Mouse (Mus musculus): ENCODE measurements around the gene Smarca4.
"Not testable (repeated sequence)": the region's sequence is repeated elsewhere in the genome, so short reads cannot be mapped to it uniquely, and the experiment has no call there.

The Smarca4 gene

GRCm38 (mm10) chr9:21615617-21616231, at the start of gene Smarca4:
Smarca4 (plus strand) TSS chr9:21616169.
- DNase-seq (ENCODE audit: extremely low spot score) = peak; percentile 100

DNA sequence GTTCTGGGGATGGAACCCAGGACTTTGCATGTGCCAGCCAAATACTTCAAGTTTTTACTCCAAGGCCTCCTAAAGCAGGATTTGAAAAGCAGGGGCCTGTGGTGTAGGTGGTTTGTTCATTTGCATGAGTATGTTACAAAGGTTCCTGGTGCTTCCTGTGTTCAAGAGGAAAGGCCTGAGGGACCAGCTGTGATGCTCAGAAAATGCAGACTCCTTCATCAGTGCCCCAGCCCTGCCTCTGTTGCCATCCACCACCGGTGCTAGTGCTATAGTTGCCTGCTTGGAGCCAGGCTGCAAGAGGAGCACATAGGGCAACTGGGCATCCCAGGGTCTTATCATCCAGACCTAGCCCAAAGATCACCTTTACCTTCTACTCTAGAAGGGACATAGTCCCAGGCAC, 49.4 kb upstream of the Smarca4 start:
- no peak for DNase-seq (ENCODE audit: extremely low spot score)

DNA sequence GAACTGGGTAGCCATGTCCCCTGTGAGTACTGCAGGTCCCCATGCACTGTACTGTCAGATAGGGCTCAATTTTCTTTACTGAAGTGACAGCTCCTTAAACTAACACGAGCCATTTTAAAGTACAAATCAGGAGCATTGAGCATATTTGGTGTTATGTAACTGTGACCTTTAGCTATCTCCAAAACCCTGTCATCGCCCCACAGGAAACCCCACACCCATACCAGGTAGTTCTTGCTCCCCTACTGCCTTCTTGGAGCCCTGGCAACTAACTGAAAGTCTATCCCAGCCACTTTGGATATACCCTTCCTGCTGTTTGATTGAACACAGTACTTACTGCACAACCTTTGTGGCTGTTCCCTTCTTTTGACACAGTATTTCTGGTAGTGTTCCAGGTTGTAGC, 48.9 kb upstream of the Smarca4 start:
- no peak for DNase-seq (ENCODE audit: extremely low spot score)

DNA sequence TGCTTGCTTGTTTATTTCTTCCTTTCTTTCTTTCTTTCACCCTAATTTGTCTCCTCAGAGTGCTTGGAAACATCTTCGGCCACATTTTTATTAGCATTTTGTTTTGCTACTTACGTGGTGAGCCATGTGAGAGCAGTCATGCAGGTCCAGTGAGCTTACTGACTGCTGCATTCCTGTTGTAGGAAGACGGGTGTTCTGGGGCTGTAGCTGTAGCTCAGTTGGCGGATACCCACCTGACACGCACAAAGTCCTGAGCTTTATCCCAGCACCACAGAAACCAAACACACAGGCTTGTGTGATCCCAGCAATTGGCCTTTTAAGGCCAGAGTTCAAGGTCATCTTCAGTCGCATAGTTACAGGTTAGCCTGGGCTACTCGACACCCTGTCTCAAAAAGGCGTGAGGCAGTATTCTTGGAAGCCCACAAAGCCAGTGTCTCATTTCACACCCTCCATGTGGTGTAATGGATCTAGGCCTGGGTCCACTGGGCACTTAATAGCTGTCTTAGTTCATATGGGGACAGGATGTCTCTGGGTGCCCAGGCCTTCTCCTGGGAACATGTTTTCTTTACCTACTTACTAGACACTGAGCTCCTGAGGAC, 47.2 kb upstream of the Smarca4 start:
- DNase-seq (ENCODE audit: extremely low spot score) = no peak

GRCm38 (mm10) chr9:21574012-21574801, 41.8 kb upstream of the Smarca4 start:
- DNase-seq (ENCODE audit: extremely low spot score) = no peak

DNA sequence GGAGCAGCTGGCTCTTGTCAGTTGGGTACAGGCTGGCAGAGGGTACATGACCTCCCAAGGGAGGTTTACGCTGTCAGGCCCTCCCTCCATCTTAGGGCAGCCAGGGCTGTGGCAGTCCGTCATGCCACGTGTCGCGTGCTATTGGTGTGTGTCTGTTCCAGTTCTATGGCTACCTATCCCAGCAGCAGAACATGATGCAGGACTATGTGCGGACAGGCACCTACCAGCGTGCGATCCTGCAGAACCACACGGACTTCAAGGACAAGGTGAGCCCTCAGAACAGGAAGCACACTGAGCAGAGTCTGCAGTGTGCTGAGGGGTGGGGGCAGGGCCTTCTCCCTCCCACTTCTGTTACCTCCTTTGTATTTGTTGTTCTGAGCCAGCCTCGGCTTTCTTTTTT, 40.7 kb upstream of the Smarca4 start:
- DNase-seq (ENCODE audit: extremely low spot score) = no peak

- DNase-seq (ENCODE audit: extremely low spot score) = no peak
These were observed 39.7 kb upstream of the Smarca4 start for GRCm38 (mm10) chr9:21576286-21576685.

GRCm38 (mm10) chr9:21578226-21578625, 37.7 kb upstream of the Smarca4 start:
- no peak for DNase-seq (ENCODE audit: extremely low spot score)

DNA sequence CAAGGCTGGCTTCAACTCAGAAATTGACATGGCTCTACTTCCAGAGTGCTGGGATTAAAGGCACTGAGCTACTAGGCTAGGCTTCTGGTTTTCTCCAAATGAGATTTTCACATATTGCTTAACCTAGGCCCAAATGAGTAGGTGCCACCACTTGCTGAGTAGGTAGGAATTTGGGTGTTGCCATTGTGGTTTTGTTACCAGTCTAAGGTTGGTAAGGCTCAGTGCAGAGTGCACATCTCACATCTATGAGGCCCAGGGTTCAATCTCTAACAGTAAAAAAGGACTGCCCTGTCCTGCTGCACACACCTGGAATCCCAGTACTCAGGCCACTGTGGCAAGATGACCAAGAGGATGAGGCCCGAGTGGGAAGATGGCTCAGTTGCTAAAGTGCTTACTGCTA, 30.6 kb upstream of the Smarca4 start:
- no peak for DNase-seq (ENCODE audit: extremely low spot score)

DNA sequence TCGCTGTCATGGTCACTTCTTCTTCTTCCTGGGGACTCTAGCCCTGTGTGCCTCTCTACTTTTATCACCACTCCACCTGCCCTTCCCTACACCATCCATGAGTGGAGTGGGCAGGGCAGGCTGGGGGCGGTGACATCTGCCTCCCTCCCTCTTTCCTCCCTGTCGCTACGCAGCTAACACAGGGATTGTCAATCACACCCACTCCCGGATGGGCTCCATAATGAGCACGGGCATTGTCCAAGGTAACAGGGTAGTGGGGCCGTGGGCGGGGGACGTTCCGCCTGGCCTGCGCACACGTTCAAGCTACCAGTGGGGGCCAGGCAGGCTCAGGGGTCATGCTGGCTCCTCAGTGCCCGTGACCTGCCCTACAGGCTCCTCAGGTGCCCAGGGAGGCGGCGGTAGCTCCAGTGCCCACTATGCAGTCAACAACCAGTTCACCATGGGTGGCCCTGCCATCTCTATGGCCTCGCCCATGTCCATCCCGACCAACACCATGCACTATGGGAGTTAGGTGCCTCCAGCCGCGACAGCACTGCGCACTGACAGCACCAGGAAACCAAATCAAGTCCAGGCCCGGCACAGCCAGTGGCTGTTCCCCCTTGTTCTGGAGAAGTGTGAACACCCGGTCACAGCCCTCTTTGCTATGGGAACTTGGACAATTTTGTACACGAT, 28.2 kb upstream of the Smarca4 start:
- no peak for DNase-seq (ENCODE audit: extremely low spot score)

- no peak for DNase-seq (ENCODE audit: extremely low spot score)
These were observed 27.6 kb upstream of the Smarca4 start for GRCm38 (mm10) chr9:21588350-21588749.

DNA sequence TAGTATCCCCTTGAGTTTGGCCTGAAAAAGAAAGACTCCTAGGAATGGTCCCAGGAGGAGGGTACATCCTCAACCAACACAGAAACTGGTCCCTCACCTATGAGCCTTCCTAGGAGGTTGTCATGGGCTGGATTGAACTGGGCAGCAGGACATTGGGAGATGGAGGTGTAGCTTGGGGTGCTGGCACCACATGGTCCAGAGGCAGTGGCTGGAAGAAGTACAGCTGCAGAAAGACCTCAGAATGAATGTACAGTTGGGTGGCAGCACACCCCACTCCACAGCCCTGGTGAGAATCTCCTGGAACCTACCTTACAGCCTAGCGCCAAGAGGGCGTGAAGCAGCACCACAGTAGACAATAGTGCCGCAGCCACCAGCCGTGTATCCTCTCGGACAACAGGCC, 26.4 kb upstream of the Smarca4 start:
- DNase-seq (ENCODE audit: extremely low spot score) = no peak

- DNase-seq (ENCODE audit: extremely low spot score) = no peak
These were observed 24.7 kb upstream of the Smarca4 start for GRCm38 (mm10) chr9:21591127-21591830.

DNA sequence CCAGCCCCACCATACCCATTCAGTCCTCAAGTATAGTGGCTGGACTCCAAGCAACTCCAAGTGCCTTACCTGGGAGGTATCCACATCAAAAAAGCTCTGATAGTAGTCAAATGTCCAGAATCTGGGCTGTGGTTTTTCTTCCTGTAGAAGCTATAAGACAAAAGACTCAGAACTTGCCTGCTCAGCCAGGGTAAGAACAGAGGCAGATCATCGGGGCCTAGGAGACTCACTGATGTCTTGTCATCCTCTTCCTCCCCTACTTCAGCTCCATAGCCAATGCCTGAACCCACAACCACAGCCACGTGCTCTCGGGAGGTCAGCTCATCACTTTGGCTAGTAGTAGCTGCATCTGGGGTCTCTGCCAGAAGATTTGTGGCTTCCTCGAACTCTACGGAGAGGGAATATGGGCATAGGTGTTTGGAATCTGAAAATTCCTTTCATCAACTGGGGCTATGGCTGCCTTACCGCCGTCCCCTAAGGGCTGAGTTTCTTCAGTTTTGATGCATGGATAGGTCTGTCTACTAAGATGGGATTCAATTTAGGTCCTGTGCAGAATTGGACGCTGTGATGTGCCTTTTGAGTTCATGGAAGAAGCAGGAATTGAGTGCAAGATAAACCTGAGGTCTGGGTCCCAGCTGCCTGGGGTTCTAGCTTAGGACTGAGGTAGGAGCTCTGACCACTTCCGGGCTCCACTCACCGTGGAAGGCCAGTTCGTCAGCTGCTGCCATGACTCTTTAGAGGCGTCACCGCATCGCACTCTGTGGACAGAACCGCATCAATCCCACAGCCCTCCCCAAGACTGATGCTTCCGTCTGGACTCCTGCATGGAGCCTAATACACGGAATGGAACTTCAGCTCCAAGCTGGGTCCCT, 23.9 kb upstream of the Smarca4 start:
- no peak for DNase-seq (ENCODE audit: extremely low spot score)

GRCm38 (mm10) chr9:21592703-21593121, 23.3 kb upstream of the Smarca4 start, which contains the start of the genes Timm29 and Yipf2:
Timm29 (plus strand) TSS chr9:21592722.
Yipf2 (minus strand) TSS chr9:21592828.
- DNase-seq (ENCODE audit: extremely low spot score) = peak; percentile 93

GRCm38 (mm10) chr9:21593122-21593721, 22.7 kb upstream of the Smarca4 start:
- DNase-seq (ENCODE audit: extremely low spot score) = no peak

- not testable (repeated sequence) for DNase-seq (ENCODE audit: extremely low spot score)
These were observed 21.6 kb upstream of the Smarca4 start for GRCm38 (mm10) chr9:21594350-21594749.

DNA sequence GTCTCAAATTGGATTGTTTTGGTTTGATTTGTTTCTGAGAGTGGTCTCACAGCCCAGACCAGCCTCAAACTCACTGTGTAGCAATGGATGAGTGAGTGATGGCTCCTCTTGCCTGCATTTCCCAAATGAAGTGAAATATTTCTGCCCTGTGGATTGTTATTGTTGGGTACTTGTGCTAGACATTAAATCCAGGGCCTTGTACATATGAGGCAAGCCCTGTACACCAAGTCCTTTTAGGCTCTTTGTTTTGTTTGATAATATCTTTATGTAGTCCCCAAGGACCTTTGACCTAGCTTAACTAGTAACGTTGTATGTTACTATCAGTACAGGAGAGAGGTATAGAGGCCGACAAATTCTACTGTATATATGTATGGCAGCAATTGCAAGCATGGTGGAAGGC, 21.1 kb upstream of the Smarca4 start:
- DNase-seq (ENCODE audit: extremely low spot score) = no peak

GRCm38 (mm10) chr9:21598198-21598597, 17.8 kb upstream of the Smarca4 start:
- no peak for DNase-seq (ENCODE audit: extremely low spot score)

DNA sequence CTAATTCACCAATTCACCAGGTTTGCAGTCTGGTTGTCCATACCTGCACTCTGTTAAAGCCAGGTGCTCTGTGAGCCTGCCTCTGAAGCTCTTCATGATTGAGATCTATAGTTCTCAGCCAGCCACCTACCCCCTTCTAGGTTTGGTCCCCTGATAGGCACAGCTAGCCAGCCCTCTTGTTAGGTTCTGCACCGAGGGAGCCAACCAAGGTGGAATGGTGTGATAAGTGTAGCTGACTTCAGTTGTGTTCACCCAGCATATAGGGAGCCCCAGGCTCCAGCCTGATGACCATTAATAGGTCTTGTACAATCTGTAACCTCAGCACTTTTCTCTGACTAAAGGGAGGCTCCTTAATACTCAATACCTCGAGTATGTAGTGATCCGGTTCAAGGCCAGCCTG, 15.8 kb upstream of the Smarca4 start:
- no peak for DNase-seq (ENCODE audit: extremely low spot score)

Measured in embryo, embryonic 9.5 days (tissue).